Mouse (Mus musculus): ENCODE data around the gene Prelp. TPM values are rescaled to one million over a fixed set of nuclear protein-coding genes. Genes with fewer than 3 reads are reported as not detected.

The Prelp gene
- polyA plus RNA-seq, 1 experiment, result 38.2 TPM

DNA sequence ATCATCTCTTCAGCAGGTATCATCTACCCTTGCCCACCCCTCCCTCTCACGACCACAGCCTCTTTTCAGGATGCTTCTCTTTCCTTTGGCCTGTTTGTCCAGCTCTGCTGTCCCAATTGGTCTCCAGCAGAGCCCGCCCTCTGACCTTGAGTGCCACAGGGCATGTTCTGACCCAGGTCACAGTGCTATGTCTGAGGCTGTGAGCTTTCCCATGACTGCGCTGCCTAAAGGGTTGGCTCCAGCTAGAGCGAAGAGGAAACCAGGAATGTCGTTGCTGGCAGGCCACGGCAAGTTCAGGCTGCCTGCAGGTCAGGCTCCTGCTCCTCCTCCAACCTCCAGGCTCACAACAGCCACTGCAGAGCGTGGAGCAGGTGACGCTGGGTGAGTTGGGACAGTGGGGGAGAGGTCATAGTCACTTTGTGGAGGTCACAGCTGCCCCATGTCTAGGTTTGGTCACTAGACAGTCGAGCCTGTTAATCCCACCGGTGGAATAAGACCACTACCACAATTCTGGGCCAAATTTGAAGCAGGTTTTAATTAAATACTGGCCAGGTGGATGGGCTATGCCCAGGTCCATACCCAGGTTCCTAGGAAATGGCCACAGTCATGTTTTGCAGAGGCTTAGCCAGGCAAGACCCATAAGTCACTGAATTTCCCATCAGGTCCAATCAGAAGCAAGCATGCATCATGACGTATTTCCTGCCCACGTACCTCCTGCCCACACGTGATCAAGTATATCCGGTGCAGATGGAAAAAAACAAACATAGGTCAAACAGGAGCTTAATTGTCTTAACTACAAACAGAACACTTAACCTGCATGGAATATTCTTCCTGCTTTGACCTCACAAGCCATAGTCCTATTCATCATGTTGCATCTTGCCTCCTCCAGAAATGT, 12.3 kb upstream of the Prelp start:
- TF ChIP-seq CTCF (conservative IDR thresholded peaks at IDR 0.05; ENCODE audit: insufficient read depth, insufficient read length, low read depth, low read length), result no peak
- TF ChIP-seq POLR2A (IDR thresholded peaks at IDR 0.05; ENCODE audit: low read depth, low read length), result no peak
- Histone ChIP-seq H3K4me3 (ENCODE audit: insufficient read depth, low read depth, low read length) (no peak overlapping the region), H3K36me3 (ENCODE audit: control insufficient read depth, insufficient read depth, low read length) (no peaks in the 10 kb centered on the region), H3K4me1 (ENCODE audit: control insufficient read depth, insufficient read depth, low read length) (no peaks in the 10 kb centered on the region; the same call in 1 of the 2 replicates), H3K27ac (ENCODE audit: insufficient read depth, low read depth, low read length) (no peak overlapping the region), H3K27me3 (replicated peaks; ENCODE audit: control insufficient read depth, insufficient read depth, low read length) (no peaks in the 10 kb centered on the region)
- DNase-seq, result peak; percentile 43
- 53% methylated on average over 14 of the region's 14 CpGs for WGBS

- H3K4me1 ChIP-seq (ENCODE audit: control insufficient read depth, insufficient read depth, low read length), result no peaks in the 10 kb centered on the region; the same call in 1 of the 2 replicates
- no peaks in the 10 kb centered on the region for H3K27me3 ChIP-seq (replicated peaks; ENCODE audit: control insufficient read depth, insufficient read depth, low read length)
- TF ChIP-seq CTCF (conservative IDR thresholded peaks at IDR 0.05; ENCODE audit: insufficient read depth, insufficient read length, low read depth, low read length) (no peak), POLR2A (IDR thresholded peaks at IDR 0.05; ENCODE audit: low read depth, low read length) (no peak)
- H3K4me3 ChIP-seq (ENCODE audit: insufficient read depth, low read depth, low read length), result no peak overlapping the region
- no peak for DNase-seq
- 62% methylated on average over 3 of the region's 3 CpGs for WGBS
- H3K27ac ChIP-seq (ENCODE audit: insufficient read depth, low read depth, low read length), result no peak overlapping the region
- no peaks in the 10 kb centered on the region for H3K36me3 ChIP-seq (ENCODE audit: control insufficient read depth, insufficient read depth, low read length)
Observed at GRCm38 (mm10) chr1:133929980-133930379, 8.8 kb upstream of the Prelp start.

- no peak for TF ChIP-seq POLR2A (IDR thresholded peaks at IDR 0.05; ENCODE audit: low read depth, low read length)
- no peak for TF ChIP-seq CTCF (conservative IDR thresholded peaks at IDR 0.05; ENCODE audit: insufficient read depth, insufficient read length, low read depth, low read length)
- peaks cover 5% of the 10 kb centered on the region for H3K4me1 ChIP-seq (ENCODE audit: control insufficient read depth, insufficient read depth, low read length)
- no peak overlapping the region for H3K27ac ChIP-seq (ENCODE audit: insufficient read depth, low read depth, low read length)
- no peaks in the 10 kb centered on the region for H3K27me3 ChIP-seq (replicated peaks; ENCODE audit: control insufficient read depth, insufficient read depth, low read length)
- H3K36me3 ChIP-seq (ENCODE audit: control insufficient read depth, insufficient read depth, low read length), result no peaks in the 10 kb centered on the region
- DNase-seq, result no peak
- WGBS, result 89% methylated on average over 3 of the region's 3 CpGs
- no peak overlapping the region for H3K4me3 ChIP-seq (ENCODE audit: insufficient read depth, low read depth, low read length)
Observed at GRCm38 (mm10) chr1:133925223-133925622, 4.0 kb upstream of the Prelp start.

DNA sequence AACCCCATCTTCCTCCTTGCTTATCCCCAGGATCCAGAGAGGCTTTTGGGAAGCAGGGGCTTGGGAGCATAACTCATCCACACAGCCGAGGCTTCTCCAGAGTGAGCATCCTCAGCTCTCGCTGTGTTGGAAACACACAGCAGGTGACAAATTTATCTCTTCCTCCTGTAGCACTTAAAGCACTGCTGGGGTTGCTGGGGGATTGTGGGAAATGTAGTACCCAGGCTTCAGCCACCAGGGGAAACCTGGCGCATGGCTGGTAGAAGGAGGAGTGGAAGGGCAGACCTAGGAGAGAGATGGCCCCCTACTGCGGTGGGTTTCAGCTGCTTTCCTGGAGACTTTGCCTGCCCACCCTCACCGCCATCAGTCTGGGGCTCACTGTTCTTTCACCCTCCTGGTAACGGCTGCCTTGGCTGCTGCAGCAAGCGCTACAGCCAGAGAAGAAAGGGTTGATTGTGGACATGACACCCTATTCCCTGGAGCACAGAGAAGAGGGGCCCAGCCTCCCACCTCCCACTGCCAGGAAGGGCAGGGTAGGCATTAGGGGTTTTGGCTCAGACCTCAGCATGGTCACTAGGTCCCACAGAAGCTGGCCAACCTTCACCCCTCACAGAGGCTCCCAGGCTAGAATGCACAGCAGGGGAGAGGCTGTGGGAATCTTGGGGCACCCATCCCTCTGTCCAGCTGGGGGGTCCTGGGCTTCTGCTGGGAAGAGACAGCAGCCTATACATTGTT, 3.1 kb upstream of the Prelp start:
- no peak overlapping the region for H3K4me3 ChIP-seq (ENCODE audit: insufficient read depth, low read depth, low read length)
- H3K4me1 ChIP-seq (ENCODE audit: control insufficient read depth, insufficient read depth, low read length), result peaks cover 5% of the 10 kb centered on the region
- TF ChIP-seq CTCF (conservative IDR thresholded peaks at IDR 0.05; ENCODE audit: insufficient read depth, insufficient read length, low read depth, low read length), result 0 out of 2 replicates have a peak, but pooled peaks have one; percentile 21
- no peak for TF ChIP-seq POLR2A (IDR thresholded peaks at IDR 0.05; ENCODE audit: low read depth, low read length)
- DNase-seq, result no peak
- no peak overlapping the region for H3K27ac ChIP-seq (ENCODE audit: insufficient read depth, low read depth, low read length)
- no peaks in the 10 kb centered on the region for H3K27me3 ChIP-seq (replicated peaks; ENCODE audit: control insufficient read depth, insufficient read depth, low read length)
- H3K36me3 ChIP-seq (ENCODE audit: control insufficient read depth, insufficient read depth, low read length), result no peaks in the 10 kb centered on the region
- WGBS, result 53% methylated on average over 7 of the region's 7 CpGs

GRCm38 (mm10) chr1:133923071-133923470, 1.9 kb upstream of the Prelp start:
- no peak for TF ChIP-seq CTCF (conservative IDR thresholded peaks at IDR 0.05; ENCODE audit: insufficient read depth, insufficient read length, low read depth, low read length)
- no peak for TF ChIP-seq POLR2A (IDR thresholded peaks at IDR 0.05; ENCODE audit: low read depth, low read length)
- Histone ChIP-seq H3K36me3 (ENCODE audit: control insufficient read depth, insufficient read depth, low read length) (no peaks in the 10 kb centered on the region), H3K27ac (ENCODE audit: insufficient read depth, low read depth, low read length) (no peak overlapping the region), H3K4me3 (ENCODE audit: insufficient read depth, low read depth, low read length) (no peak overlapping the region), H3K27me3 (replicated peaks; ENCODE audit: control insufficient read depth, insufficient read depth, low read length) (no peaks in the 10 kb centered on the region), H3K4me1 (ENCODE audit: control insufficient read depth, insufficient read depth, low read length) (peaks cover 5% of the 10 kb centered on the region)
- WGBS, result 99% methylated on average over 5 of the region's 5 CpGs
- DNase-seq, result no peak

GRCm38 (mm10) chr1:133920876-133921275, 338 bp downstream of the Prelp start:
- H3K4me3 ChIP-seq (ENCODE audit: insufficient read depth, low read depth, low read length), result peak overlapping the region; percentile 34; the same call in 1 of the 2 replicates
- DNase-seq, result no peak
- 54% methylated on average over 3 of the region's 3 CpGs for WGBS
- H3K27ac ChIP-seq (ENCODE audit: insufficient read depth, low read depth, low read length), result peak overlapping the region; percentile 71
- H3K27me3 ChIP-seq (replicated peaks; ENCODE audit: control insufficient read depth, insufficient read depth, low read length), result no peaks in the 10 kb centered on the region
- peaks cover 11% of the 10 kb centered on the region for H3K4me1 ChIP-seq (ENCODE audit: control insufficient read depth, insufficient read depth, low read length)
- TF ChIP-seq POLR2A (IDR thresholded peaks at IDR 0.05; ENCODE audit: low read depth, low read length) (no peak), CTCF (conservative IDR thresholded peaks at IDR 0.05; ENCODE audit: insufficient read depth, insufficient read length, low read depth, low read length) (no peak)
- H3K36me3 ChIP-seq (ENCODE audit: control insufficient read depth, insufficient read depth, low read length), result no peaks in the 10 kb centered on the region

GRCm38 (mm10) chr1:133920401-133920800, 813 bp downstream of the Prelp start:
- H3K27ac ChIP-seq (ENCODE audit: insufficient read depth, low read depth, low read length), result peak overlapping the region; percentile 71; the same call in 1 of the 2 replicates
- H3K27me3 ChIP-seq (replicated peaks; ENCODE audit: control insufficient read depth, insufficient read depth, low read length), result no peaks in the 10 kb centered on the region
- no peak for TF ChIP-seq POLR2A (IDR thresholded peaks at IDR 0.05; ENCODE audit: low read depth, low read length)
- no peak for TF ChIP-seq CTCF (conservative IDR thresholded peaks at IDR 0.05; ENCODE audit: insufficient read depth, insufficient read length, low read depth, low read length)
- H3K4me1 ChIP-seq (ENCODE audit: control insufficient read depth, insufficient read depth, low read length), result peaks cover 11% of the 10 kb centered on the region
- H3K4me3 ChIP-seq (ENCODE audit: insufficient read depth, low read depth, low read length), result peak overlapping the region; percentile 34; the same call in 1 of the 2 replicates
- no peaks in the 10 kb centered on the region for H3K36me3 ChIP-seq (ENCODE audit: control insufficient read depth, insufficient read depth, low read length)
- 62% methylated on average over 3 of the region's 3 CpGs for WGBS
- no peak for DNase-seq

Measured in kidney, adult 2 months (tissue).